Mouse (Mus musculus) gastrocnemius, postnatal 4 days (tissue): ENCODE measurements around the gene Ccdc159. TPM values are rescaled to one million over a fixed set of nuclear protein-coding genes. Genes with fewer than 3 reads are reported as not detected.

Source experiments
- DNase-seq, 2 experiments: peaks; one replicate each; pipeline ENCODE4 v3.0.0; 2021 to 2022; ENCODE audit warnings: low spot score in 2 of 2, mixed read lengths in 2 of 2
- total RNA-seq, 2 experiments: library from RNA; stranded (reverse); gene quantifications; 2 replicates each; pipeline ENCODE4 v1.2.3; 2021

Ccdc159 gene
- total RNA-seq, 2 experiments from 2014 or later, result 0.98 to 1.3 TPM

DNA sequence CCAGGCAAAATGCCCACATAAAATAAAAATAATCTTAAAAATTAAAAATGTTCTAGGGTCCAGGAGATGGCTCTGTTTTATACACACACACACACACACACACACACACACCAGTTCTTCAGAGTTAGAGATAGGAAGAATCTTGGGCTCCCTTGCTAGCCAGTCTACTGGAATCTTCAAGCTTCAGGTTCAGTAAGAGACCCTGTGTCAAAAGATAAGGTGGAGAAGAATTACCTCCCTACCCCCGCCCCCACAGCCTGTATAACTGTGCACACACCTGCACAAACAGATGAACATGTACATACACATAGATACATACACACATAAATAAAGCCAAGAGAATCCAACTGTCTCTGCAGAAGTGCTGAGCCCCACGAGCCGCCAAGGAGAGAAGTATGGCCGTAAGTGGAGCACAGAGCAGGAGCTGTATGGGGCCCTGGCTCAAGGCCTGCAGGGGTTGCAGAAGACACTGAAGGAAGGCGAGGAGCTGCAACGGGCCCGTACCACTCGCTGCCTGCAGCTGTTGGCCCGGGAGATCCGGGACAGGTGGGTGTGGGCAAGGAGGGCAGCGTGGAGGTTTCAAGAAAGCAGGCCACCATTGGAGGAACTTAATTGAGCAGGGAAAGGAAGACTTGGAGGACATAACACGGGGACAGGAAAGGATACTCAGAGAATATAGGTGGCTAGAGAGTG, 5.3 kb downstream of the Ccdc159 start:
- no peak for DNase-seq

DNA sequence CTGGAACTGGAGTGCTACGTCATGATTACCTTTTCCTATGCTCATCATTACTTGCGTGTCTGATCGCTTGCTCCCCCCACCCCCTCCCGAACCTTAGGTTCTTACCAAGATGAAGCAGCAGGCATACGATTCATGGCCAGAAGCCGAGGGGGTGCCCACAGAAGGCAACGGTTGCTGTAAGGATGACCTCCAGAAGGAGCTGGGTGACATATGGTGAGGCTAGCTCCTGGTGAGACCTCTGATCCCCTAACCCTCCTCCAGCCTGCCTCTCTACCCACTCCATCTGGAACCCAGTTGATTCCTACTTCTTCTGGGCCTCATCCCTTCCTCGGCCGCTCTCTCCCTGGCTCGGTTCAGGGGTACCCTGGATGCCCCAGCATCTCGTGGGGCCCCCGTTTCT, 6.8 kb downstream of the Ccdc159 start:
- no peak for DNase-seq

DNA sequence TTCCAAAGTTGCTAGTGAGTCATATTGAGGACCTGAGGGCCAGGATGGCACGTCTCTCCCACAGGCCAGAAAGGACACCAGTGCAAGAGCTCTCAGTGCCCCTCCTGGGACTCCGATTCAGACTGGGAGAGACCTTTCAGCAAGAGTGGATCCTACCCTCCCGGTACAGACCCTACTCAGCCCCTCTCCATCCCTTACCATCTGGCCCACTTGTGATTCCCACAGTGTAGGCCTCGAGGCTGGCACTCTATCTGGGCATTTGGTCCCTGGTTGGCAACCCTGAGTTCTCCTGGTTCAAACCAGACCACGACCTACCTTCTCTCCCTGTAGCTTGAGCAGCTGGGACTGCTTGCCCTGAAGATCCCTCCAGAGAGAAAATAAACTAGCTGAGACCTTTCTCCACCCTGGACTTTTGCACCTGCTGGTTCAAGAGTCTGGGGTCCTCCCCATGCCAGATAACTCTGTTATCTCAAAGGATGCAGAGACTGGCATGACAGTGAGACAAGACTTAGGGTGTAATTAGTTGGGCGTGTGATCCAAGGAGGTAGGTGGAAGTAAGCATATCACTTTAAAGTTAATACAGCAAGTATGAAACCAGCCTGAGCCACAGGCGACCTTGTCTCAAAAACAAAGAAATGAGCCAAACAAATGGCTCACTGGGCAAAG, 8.3 kb downstream of the Ccdc159 start:
- DNase-seq, result no peak

DNA sequence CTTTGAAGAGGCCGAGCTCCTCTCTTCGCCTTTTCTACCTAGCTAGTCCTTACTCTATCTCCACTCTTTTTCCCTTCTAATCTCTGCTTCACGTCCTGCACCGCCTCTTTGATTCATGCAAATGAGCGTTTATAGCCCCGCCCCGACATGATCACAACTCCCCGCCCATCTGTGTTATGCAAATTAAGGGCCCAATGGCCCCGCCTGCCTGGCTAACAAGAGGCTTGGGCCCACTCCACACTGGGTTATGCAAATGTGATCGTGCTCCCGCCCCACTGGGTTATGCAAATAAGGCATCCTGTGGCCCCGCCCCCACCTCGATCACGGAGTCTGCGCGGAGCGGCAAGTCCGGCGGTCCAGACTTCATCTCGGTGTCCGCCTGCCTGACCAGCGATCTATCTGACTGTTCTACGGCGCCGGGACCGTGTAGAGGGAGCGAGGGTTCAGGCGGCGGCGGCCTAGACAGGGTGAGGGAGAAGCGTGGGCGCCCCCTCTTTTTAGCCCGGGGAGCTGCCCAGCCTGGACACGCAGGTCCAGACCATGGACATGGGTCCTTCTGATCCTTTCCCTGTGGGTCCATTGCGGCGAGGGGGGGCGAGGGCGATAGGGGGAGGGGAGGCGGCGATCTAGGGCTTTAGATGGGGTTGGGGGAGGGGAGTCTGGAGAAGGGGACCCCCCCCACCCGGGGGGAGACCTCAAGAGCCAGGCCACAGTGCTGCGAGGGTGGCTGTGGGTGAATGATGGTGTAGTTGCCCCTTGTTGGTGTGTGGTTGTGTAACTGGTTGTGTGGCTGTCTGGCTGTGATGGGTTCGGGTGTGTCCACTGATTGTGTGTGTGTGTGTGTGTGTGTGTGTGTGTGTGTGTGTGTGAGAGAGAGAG, 9.7 kb downstream of the Ccdc159 start, which contains the start of gene Plppr2:
TSS of gene Plppr2 (plus strand) at position 342 of the 879 bp plus-strand sequence.
- DNase-seq, result peak; percentile 93 to 96

DNA sequence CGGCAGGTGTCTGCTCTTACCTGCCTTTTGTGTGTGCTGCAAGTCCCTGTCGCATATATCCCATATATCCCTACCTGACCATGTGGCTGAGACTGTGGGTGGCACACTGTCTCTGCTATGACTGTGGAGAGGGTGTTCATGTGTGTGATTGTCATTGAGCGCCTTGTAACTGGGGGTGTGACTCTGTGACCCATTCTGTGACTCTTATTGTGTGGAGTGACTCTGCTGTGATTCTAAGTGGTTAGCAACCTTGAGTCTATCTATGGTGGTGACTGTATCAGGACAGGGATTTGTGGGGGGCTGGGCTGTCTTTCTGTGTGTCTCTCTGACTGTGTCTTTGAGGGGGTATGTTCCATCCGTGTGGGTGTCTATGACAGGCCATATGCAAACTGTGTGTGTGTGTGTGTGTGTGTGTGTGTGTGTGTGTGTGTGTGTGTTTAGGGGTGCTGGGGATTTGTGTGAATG, 10.5 kb downstream of the Ccdc159 start:
- no peak for DNase-seq

DNA sequence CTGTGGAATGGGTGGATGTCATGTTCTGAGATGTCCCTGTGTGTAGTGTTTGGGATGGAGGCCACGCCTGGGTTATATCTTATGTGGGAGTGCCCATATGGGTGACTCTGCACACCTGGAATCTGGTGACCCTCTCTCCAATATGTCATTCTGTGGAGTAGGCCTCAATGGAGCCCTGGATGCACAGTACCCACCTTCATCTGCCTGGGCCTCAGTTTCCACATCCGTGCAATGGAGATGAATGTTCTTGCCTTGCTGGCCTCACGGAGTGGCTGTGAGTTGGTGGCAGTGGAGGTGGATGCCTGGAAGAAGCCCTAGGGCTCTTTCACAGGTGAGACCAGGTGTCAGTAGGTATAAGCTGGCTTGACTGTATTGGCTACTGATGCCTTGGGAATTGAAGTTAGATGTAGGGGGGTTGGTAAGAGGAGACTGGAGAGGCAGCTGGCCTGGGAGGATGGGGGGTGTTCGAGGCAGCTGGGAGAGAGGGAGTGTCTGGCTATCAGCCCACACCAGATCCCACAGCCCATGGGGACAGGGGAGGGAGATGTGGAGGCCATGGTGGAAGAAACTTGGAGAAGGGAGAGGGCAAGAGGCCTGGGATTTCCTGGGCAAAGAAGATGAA, 11.1 kb downstream of the Ccdc159 start:
- DNase-seq, result no peak

DNA sequence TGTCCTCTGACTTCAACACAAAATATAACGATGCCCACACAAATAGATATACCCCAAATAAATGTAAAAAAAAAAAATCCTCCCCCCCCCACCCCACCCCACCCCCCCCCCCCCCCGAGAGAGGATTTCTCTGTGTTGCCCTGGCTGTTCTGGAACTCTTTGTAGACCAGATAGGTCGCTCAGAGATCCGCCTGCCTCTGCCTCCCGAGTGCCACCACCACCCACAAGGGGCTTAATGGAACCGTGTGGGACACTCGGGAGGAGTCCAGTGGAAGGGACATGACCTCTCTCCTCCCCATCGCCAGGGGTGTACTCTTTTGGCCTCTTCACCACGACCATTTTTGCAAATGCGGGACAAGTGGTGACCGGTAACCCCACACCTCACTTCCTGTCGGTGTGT, 15.8 kb downstream of the Ccdc159 start:
- no peak for DNase-seq

DNA sequence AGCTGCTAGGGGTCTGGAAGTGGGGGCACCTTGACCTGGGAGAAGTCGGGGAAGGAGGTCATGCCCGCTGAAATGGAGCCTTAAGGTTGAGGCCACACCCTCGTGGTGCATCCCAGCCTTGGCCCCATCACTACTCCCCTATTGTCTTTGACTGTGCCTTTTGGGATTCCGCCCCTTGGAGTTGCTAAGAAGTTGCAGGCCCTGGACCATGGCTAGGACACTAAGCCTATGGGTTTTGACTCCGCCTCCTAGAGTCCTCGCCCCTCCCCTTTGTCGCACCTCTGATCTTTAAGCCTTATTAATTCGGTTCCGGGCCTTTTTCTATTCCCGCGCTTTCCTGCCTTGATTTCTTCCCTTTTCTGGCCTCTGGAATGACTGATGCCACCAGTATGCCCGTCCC, 16.4 kb downstream of the Ccdc159 start:
- no peak for DNase-seq

DNA sequence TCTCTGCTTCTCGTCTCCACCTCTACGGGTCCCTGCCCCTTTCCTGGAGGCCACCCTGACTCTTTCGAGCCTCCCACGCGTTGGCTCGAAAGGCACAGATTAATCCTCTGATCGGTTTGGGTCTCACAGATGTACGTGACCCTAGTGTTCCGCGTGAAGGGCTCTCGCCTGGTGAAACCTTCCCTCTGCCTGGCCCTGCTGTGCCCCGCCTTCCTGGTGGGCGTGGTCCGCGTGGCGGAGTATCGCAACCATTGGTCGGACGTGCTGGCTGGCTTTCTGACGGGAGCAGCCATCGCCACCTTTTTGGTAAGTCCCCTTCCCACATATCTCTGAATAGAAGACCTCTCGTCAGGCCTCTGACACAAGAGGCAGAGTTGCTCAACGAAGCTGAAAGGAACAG, 17.0 kb downstream of the Ccdc159 start:
- DNase-seq, result no peak

DNA sequence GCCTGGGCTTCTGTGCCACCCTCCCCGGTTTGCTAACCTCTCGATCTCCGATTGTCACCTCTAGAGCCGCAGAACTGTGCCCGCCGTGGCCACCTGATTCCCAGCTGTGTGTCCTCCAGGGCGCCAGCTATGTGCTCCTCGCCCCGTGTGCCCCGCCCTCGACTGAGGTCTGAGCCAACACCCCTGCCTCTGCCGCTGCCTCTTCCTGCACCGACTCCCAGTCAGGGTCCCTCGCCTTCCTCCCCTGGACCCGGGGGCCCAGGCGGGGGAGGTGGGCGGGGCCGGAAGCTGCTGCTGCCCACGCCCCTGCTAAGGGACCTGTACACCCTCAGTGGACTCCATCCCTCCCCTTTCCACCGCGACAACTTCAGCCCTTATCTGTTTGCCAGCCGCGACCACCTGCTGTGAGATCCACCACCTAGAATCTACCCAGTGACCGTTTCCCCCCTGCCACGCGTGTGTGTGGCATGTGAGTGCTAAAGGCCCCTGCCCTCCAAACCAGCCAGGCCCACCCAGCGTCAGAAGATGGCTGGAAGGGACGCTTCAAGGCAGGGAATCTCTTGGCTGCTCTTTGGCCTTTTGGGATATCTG, 20.4 kb downstream of the Ccdc159 start:
- DNase-seq, result no peak

DNA sequence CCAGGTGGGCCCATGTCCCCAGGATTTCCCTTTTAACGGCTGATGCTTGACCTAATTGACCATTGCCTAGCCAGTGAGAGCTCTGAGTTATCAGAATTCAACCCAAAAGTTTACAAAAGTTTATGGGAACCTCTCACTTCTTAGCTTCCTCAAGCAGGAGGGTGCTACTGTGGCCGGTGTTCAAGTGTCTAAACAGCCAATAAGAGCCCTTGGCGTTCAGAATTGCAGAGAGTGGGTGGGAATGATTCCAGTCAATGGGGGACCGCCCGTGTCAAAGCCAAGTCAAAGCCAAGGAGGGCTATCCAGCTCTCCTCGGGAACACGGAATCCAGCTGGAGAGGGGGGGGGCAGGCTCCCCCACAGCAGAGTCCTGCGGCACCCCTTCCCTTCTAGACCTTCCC, 20.9 kb downstream of the Ccdc159 start:
- no peak for DNase-seq

DNA sequence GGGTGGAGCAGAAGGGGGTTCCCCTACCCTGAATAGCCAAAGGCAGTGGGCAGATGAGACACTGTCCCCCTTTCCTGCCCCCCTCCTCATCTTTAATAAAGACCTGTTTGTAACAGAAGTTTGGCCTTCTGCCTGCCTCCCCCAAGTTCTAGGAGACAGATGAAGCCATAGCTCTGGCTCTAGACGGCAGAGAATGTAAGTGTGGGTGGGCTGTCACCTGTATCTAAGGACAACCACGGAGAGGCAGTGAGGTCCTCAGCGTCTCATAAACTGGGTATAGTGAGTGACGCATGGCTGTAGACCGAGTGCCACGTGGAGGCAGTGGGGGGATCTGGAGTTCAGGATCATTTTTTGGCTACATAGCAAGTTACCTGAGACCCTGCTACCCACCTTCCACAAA, 21.5 kb downstream of the Ccdc159 start:
- no peak for DNase-seq

DNA sequence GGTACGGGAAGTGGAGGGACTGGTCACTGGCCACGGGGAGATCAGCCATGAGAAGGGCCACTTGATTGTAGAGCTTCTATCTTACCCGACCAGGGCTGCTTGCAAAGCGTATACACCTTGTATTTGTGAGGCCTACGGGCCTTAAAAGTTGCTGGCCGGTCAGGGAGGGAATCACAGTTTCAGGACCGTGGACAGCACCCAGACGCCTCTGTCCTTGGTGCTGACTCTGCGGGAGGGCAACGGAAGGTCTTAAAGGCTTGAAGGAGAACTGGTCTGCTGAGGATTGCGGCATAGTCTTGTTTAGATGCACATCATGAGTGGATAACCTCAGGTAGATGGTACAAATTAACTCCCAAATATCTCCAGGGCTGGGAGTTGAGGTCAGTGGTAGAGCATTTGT, 23.1 kb downstream of the Ccdc159 start:
- DNase-seq, result peak; percentile 52 to 68

DNA sequence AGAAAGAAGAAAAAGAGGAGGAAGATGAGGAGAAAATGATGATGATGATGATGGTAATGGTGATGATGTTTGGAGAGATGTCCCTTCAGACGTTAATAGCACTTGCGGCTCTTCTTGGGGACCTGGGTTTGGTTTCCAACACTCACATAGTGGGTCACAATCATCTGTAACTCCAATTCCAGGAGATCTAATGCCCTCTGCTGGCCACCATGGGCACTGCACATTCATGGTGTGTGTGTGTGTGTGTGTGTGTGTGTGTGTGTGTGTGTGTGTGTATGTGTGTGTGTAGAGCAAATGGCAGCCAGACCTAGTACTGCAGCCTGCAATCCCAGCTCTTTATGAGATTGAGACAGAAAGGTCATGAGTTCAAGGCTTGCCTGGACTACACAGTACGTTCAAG, 24.7 kb downstream of the Ccdc159 start:
- no peak for DNase-seq

DNA sequence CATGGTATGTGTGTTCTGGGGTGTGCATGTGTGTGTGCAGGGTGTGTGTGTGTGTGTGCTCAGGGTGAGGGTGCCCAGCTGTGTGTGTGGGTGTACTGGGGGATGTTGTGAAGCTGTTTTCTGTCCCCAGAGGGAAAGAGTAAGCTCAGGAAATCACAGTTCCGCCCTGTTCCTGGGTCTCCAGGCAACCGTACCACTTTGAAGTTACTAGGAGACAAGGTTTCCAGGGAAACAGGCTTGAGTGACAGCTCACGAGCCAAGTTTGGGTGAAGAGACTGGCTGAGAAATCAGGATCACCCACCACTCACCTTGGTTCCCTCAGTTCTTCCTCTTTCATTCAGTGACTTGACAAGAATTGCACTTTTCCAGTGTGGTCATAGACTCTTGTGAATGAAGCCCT, 26.3 kb downstream of the Ccdc159 start:
- no peak for DNase-seq

DNA sequence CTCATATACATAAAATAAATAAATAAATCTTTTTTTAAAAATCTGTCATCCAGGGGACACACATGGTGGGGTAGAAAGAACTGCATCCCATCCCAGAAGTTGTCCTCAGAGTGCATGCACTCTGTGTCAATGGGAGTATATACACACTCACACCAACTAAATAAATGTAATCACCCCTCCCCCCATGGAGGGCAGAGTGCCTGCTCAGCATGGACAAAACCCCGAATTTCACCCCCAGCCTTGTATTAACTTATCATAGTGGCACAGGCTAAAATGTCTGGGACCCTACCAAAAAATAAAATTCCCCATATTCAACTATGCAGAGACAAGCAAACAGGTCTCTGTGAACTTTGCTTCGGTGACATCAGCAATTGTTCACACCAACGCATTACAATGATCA, 27.4 kb downstream of the Ccdc159 start:
- DNase-seq, result no peak

DNA sequence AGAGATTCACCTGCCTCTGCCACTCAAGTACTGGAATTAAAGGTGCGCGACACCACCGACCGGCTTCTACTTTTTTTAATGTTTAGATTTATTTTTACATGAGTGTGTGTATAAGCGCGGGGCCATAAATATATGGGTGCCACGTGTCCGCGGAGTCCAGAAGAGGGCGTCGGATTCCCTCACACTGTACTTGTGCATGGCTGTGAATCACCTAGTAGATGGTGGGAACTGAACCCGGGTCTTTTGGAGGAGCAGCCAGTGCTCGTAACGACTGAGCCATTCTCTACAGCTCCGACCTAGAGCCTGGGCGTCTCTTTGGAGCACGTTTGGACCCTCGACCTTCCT, 27.9 kb downstream of the Ccdc159 start:
- DNase-seq, result no peak

DNA sequence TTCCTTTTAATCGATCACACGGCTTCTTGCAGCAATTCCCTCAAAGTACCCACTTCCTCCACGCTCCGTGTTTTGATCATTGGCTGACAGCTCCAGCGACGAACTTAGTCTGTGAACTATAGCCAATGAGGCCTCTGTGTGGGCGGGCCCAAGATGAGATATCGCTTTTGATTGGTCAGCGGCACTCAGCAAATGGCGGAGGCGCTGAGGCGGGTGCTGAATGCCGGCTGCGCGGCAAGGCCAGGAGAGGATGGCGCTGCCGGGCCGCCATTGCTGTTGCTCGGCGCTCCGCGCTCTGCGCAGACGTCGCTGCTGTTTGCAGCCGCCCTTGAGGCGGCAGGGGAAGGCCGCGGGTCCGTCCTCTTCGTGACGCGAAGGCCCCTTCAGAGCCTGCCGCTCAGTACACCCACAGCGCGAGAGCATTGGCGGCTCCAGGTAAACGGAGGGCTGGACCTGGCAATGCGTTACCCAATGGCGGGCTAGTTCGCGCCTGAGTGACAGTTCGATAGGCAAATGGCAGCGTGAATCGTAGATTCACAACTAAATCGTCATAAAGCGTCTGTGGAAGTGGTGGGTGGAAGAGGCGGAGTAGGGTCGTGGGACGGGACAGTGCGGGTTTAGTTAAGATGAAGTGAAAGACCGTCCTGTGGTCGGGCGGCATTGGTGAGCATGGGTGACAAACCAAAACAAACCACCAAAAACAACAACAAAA, 28.5 kb downstream of the Ccdc159 start, which contains the start of gene Swsap1:
TSS of gene Swsap1 (plus strand) at position 186 of the 712 bp plus-strand sequence.
- DNase-seq, result peak; percentile 88 to 97

DNA sequence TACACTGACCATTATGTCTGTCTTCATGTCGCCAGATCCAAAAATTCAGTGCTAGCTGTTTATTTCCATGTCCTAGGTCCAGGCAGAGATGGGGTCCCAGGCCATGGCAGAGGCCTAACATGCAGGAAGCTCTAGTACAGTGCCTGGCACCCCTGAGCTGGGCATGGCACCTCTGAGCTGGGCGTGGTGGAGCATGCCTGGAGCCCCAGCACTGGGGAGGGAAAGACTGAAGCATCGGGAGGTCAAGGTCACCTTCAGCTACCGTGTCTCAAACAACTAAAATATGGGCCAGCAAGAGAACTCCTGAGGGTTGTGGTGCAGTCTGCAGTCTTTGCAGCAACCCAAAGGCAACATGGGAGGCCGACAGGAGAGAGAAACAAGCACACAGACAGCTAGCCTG, 31.1 kb downstream of the Ccdc159 start:
- no peak for DNase-seq

DNA sequence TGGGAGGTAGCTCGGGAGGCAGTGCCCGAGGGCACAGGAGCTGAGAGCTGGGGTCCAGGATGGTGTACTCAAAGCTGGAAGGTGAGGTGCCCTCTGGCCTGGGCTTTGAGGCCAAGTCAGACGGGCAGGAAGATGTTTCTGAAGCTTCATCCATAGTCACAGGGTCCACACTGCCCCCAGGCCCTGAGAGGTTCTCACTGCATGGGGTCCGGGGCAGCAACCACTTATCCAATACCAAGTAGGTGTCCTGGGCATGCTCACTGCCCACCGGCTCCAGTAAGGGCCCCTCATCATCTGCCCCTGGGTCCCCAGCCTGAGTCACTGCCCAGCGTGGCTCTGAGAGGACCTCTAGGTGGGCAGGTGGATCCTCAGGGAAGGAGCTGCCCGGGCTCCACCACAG, 32.0 kb downstream of the Ccdc159 start:
- DNase-seq, result no peak
